26 mouse cellular contexts compared by ENCODE assay signal in genomic region chr12:90921227-90921626, GRCm38 (mm10).
"Had no signal": no experiment of that assay in that cellular context is flagged by ENCODE, and none has a peak within 500 bp of the region (broad histone marks: within the 10 kb centered on the region; RNA-seq: fewer than 3 reads in every experiment).

No protein-coding gene starts in this region.

- H3K27me3 ChIP-seq: heart, embryonic 13.5 days; heart, embryonic 15.5 days; hindbrain, embryonic 13.5 days; hindbrain, embryonic 15.5 days; kidney, embryonic 15.5 days; limb, embryonic 12.5 days had no signal

- H3K36me3 ChIP-seq: heart, embryonic 13.5 days; heart, embryonic 15.5 days; hindbrain, embryonic 13.5 days; hindbrain, embryonic 15.5 days; kidney, embryonic 15.5 days; limb, embryonic 10.5 days; limb, embryonic 12.5 days had no signal

- H3K4me2 ChIP-seq: heart, embryonic 11.5 days; heart, embryonic 13.5 days; heart, embryonic 15.5 days; hindbrain, embryonic 13.5 days; hindbrain, embryonic 15.5 days; kidney, embryonic 15.5 days; limb, embryonic 12.5 days; liver, embryonic 11.5 days had no signal

- H3K4me3 ChIP-seq: heart, adult 2 months; heart, embryonic 13.5 days; heart, embryonic 15.5 days; hindbrain, embryonic 13.5 days; hindbrain, embryonic 15.5 days; kidney, embryonic 15.5 days; limb, embryonic 10.5 days; limb, embryonic 12.5 days had no signal

- H3K9me3 ChIP-seq: heart, embryonic 13.5 days; heart, embryonic 15.5 days; hindbrain, embryonic 13.5 days; hindbrain, embryonic 15.5 days; kidney, embryonic 15.5 days; limb, embryonic 10.5 days; limb, embryonic 12.5 days had no signal

- DNase-seq: gastrocnemius, postnatal 14 days; gastrocnemius, postnatal 36 days; heart, adult 11 months; heart, adult 2 months; heart, postnatal 14 days; heart, postnatal 36 days; kidney, adult 11 months; kidney, adult 2 months; kidney, adult 9 months; kidney, postnatal 14 days; kidney, postnatal 36 days; layer of hippocampus, adult 9-11 months; layer of hippocampus, postnatal 36 days; liver had no signal

- H3K9ac ChIP-seq: heart, embryonic 13.5 days; heart, embryonic 15.5 days; hindbrain, embryonic 13.5 days; hindbrain, embryonic 15.5 days; kidney, embryonic 15.5 days; limb, embryonic 12.5 days had no signal

- ATAC-seq: hindbrain, postnatal 0 days; intestine, embryonic 16.5 days had no signal

- H3K27ac ChIP-seq: heart, adult 2 months; heart, embryonic 13.5 days; heart, embryonic 15.5 days; hindbrain, embryonic 13.5 days; hindbrain, embryonic 15.5 days; hindbrain, postnatal 0 days; kidney, embryonic 15.5 days; kidney, postnatal 0 days; limb, embryonic 10.5 days; limb, embryonic 12.5 days had no signal

- H3K4me1 ChIP-seq: heart, embryonic 13.5 days; heart, embryonic 15.5 days; hindbrain, embryonic 15.5 days; kidney, embryonic 15.5 days; limb, embryonic 10.5 days had no signal
